16 mouse cellular contexts compared by ENCODE assay signal in the genomic region with DNA sequence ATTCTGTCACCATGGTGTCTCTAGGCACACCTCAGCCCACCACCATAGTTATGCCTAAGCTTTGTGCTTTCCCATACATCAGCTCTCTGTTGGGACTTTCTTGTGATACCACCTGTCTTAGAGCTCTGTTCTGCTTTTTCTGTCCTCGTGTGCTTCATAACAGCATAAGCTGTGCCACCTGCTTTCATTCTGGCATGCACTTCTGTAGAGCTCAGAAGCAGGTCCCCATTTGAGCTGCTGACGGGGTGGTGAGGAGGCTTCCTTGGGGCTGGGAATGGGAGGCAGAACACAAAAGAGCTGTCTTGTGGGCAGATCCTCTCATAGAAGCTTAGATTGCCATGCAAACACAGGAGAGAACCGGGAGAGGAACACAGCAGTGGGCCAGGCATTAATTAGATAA.
DNase-seq lines count a peak whose midpoint lies in the region; ATAC-seq lines count a peak whose summit lies in the region.
"Had no signal": no experiment of that assay in that cellular context is flagged by ENCODE, and none has a peak within 500 bp of the region (broad histone marks: within the 10 kb centered on the region; RNA-seq: fewer than 3 reads in every experiment).

No protein-coding gene starts in this region.

- DNase-seq in frontal cortex, postnatal 10 days (ENCODE audit: low spot score in 2 of 2), result no peak
- DNase-seq in layer of hippocampus, adult 11-12 months (ENCODE audit: low spot score), result peak; percentile 40
- DNase-seq in layer of hippocampus, adult 9-10 months (ENCODE audit: low spot score), result no peak
- peak; percentile 22 for DNase-seq in right cerebral cortex, postnatal 25 days
- no peak for DNase-seq in right cerebral cortex, postnatal 4 days
- DNase-seq: adrenal gland, adult 8-10 months; adrenal gland, postnatal 25 days; cerebellum, adult 18-20 months; cerebellum, adult 9-10 months; cerebellum, postnatal 14 days; gastrocnemius, postnatal 25 days; heart, adult 2 months had no signal

- ATAC-seq in frontal cortex, adult (ENCODE audit: low TSS enrichment), result peak; percentile 86
- ATAC-seq: activated CD4-positive, CD25-positive, alpha-beta regulatory T cell, adult 4 months; forebrain, embryonic 13.5 days; forebrain, embryonic 16.5 days had no signal

Comparison
In these comparisons a context has a peak if more than half of its experiments do, and no peak if none do; other contexts are left out.
1. DNase-seq: peak in layer of hippocampus, adult 11-12 months (single experiment) and right cerebral cortex, postnatal 25 days (single experiment); none in frontal cortex, postnatal 10 days (0 of 2), layer of hippocampus, adult 9-10 months (single experiment) and right cerebral cortex, postnatal 4 days (single experiment).